Mouse (Mus musculus) urinary bladder, postnatal 14 days (tissue): ENCODE measurements around the gene Ajap1.

Source experiments
- DNase-seq: peaks from one replicate; pipeline ENCODE4 v3.0.0; 2021; ENCODE audit warnings: low spot score

The Ajap1 gene

DNA sequence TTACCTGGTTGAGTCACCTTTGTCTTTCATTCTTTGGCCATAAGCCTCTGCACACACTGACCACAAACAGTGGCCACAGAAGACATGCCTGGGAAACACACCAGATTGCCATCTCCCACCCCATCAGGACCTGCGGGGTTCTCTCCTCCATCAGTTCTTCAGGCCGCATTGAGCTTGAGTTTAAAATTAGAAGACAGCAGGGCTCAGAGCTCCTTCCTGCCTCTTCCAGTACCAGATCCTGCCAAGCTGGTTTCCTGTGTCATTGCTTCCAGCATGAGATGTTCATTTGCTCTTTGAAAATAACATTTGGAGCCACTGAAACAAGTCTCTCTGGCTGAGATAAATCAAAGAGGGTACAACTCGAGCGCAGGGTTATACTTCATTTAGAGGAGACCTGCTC is 126.4 kb downstream of the Ajap1 start:
- no peak for DNase-seq

DNA sequence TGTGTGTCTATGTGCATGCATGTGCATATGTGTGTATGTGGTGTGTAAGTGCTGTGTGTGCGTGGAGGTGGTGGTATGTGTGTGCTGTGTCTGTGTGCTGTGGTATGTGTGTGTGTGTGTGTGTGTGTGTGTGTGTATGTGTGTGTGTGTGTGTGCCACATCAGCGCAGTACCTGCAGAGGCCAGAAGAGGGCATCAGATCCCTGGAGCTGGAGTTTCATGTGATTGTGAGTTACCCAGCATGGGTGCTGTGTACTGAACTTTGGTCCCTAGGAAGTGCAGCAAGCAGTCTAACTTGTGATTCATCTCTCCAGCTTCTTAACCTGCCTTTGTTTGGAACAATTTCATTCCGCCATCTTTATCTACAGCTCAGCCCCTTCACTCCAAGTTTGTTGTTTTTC is 137.6 kb downstream of the Ajap1 start:
- no peak for DNase-seq

DNA sequence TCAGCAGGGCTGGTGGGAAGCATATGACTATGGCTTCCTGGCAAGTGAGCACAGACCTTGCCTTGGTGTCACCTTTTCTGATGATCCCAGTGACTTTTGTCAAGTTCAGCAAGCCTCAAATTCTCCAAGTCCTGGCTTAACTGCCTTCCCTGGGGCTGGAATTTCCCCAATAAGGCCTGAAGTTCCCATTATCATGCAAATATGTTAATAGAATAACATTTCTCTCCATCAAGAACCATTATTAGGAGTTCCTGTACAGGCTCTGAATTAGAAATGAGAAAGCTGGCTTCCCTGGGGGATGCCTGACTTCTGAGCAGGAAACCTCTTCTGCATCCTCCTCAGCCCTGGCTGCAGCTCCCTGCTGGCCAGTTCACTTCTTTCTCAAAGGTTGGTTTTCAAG is 141.7 kb downstream of the Ajap1 start:
- DNase-seq = no peak

DNA sequence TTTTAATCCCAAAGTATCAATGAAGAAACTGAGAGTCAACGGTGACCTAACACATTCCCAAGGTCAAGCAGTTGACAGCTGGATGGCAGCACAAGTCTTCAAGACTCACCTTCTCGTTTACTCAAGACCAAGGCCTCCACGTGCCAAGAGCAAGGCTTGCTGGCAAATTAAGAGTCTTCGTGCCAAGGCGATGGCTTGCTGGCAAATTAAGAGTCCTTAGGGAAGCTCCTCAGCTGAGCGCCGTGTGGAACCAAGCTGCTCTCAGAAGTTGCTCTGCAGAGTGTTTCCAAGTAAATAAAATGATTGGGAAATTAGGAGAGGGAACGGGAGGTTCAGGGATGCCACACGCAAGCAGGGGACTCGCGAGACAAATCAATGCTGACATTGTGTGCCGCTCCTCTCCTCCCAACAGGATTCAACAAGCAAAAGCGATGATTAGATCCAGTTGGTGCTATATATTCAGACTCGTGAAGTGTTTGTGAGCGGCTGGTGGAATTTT is 147.3 kb downstream of the Ajap1 start:
- DNase-seq = no peak

DNA sequence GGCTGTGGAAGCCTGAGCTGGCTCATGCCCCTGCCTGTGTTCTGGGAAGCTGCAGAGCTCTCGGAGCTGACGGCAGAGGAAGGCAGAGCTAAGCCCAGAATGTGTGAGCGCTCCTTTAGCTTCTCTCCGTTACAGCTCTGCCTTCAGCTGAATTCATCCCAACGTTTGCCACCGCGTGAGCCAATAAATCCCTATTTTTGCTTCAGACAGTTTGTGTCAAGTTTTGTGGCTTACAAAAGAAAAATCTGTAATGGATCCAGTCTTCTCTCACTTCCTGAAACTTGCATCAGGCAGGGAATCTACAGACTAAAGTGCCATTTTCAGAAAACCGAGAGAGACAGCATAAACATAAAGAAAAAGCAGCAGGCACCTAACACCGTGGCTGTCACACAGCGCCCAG is 154.8 kb downstream of the Ajap1 start:
- DNase-seq = no peak
